Mouse (Mus musculus): ENCODE measurements at regions not wholly inside any gene's neighbourhood (a gene's known extent, or its start where the extent isn't known, plus 50 kb on each side); places are given as distances from the start of the nearest gene placed in this dataset.

GRCm38 (mm10) chr5:118962152-118962551 lies 401.7 kb downstream of the Med13l start:
- Histone ChIP-seq H3K27ac (no peak overlapping the region), H3K4me3 (no peak overlapping the region)
- DNase-seq (ENCODE audit: low spot score in 2 of 2) = no peak
- TF ChIP-seq CTCF (conservative IDR thresholded peaks at IDR 0.05) = no peak

- DNase-seq (ENCODE audit: low spot score in 2 of 2) = no peak
- no peak overlapping the region for H3K27ac ChIP-seq
- no peak overlapping the region for H3K4me3 ChIP-seq
- TF ChIP-seq CTCF (conservative IDR thresholded peaks at IDR 0.05) = no peak
These were observed 402.5 kb downstream of the Med13l start for GRCm38 (mm10) chr5:118963001-118963400.

GRCm38 (mm10) chr5:118966901-118967300 lies 406.4 kb downstream of the Med13l start:
- Histone ChIP-seq H3K4me3 (no peak overlapping the region), H3K27ac (no peak overlapping the region)
- no peak for TF ChIP-seq CTCF (conservative IDR thresholded peaks at IDR 0.05)
- DNase-seq (ENCODE audit: low spot score in 2 of 2) = no peak

- no peak overlapping the region for H3K4me3 ChIP-seq
- H3K27ac ChIP-seq = no peak overlapping the region
- TF ChIP-seq CTCF (conservative IDR thresholded peaks at IDR 0.05) = no peak
- DNase-seq (ENCODE audit: low spot score in 2 of 2) = no peak
These were observed 407.2 kb downstream of the Med13l start for GRCm38 (mm10) chr5:118967718-118968117.

GRCm38 (mm10) chr5:118975147-118975546 lies 414.7 kb downstream of the Med13l start:
- TF ChIP-seq CTCF (conservative IDR thresholded peaks at IDR 0.05) = no peak
- H3K4me3 ChIP-seq = no peak overlapping the region
- no peak overlapping the region for H3K27ac ChIP-seq
- DNase-seq (ENCODE audit: low spot score in 2 of 2) = no peak

GRCm38 (mm10) chr5:118978921-118979630 lies 418.6 kb downstream of the Med13l start:
- no peak for DNase-seq (ENCODE audit: low spot score in 2 of 2)
- no peak overlapping the region for H3K27ac ChIP-seq
- no peak for TF ChIP-seq CTCF (conservative IDR thresholded peaks at IDR 0.05)
- no peak overlapping the region for H3K4me3 ChIP-seq

GRCm38 (mm10) chr5:118981046-118981445 lies 420.6 kb downstream of the Med13l start:
- H3K27ac ChIP-seq = no peak overlapping the region
- DNase-seq (ENCODE audit: low spot score in 2 of 2) = no peak
- no peak for TF ChIP-seq CTCF (conservative IDR thresholded peaks at IDR 0.05)

GRCm38 (mm10) chr5:118984251-118984650 lies 423.8 kb downstream of the Med13l start:
- TF ChIP-seq CTCF (conservative IDR thresholded peaks at IDR 0.05) = no peak
- no peak overlapping the region for H3K4me3 ChIP-seq
- no peak overlapping the region for H3K27ac ChIP-seq
- DNase-seq (ENCODE audit: low spot score in 2 of 2) = no peak

More at GRCm38 (mm10) chr5:118981046-118981445, 420.6 kb downstream of the Med13l start:
- no peak overlapping the region for H3K4me3 ChIP-seq

GRCm38 (mm10) chr5:118984797-118985408 lies 424.4 kb downstream of the Med13l start:
- Histone ChIP-seq H3K4me3 (no peak overlapping the region), H3K27ac (no peak overlapping the region)
- no peak for TF ChIP-seq CTCF (conservative IDR thresholded peaks at IDR 0.05)
- DNase-seq (ENCODE audit: low spot score in 2 of 2) = no peak

GRCm38 (mm10) chr5:118987376-118988000 lies 427.0 kb downstream of the Med13l start:
- TF ChIP-seq CTCF (conservative IDR thresholded peaks at IDR 0.05) = no peak
- Histone ChIP-seq H3K4me3 (no peak overlapping the region), H3K27ac (no peak overlapping the region)
- no peak for DNase-seq (ENCODE audit: low spot score in 2 of 2)

GRCm38 (mm10) chr5:118999124-118999523 lies 438.6 kb downstream of the Med13l start:
- no peak for DNase-seq (ENCODE audit: low spot score in 2 of 2)
- Histone ChIP-seq H3K27ac (no peak overlapping the region), H3K4me3 (no peak overlapping the region)
- TF ChIP-seq CTCF (conservative IDR thresholded peaks at IDR 0.05) = no peak

- no peak for DNase-seq (ENCODE audit: low spot score in 2 of 2)
- no peak for TF ChIP-seq CTCF (conservative IDR thresholded peaks at IDR 0.05)
- Histone ChIP-seq H3K27ac (no peak overlapping the region), H3K4me3 (peak overlapping the region; percentile 34; the same call in 1 of the 2 replicates)
These were observed 445.5 kb downstream of the Med13l start for GRCm38 (mm10) chr5:119005825-119006471.

- Histone ChIP-seq H3K4me3 (no peak overlapping the region), H3K27ac (no peak overlapping the region)
- DNase-seq (ENCODE audit: low spot score in 2 of 2) = no peak
- TF ChIP-seq CTCF (conservative IDR thresholded peaks at IDR 0.05) = no peak
These were observed 449.6 kb downstream of the Med13l start for GRCm38 (mm10) chr5:119010048-119010447.

Data from layer of hippocampus, adult 2 months (tissue).